Mouse (Mus musculus) frontal cortex, postnatal 25 days (tissue): Measurements from ENCODE around the gene Aif1l.
"Not testable (repeated sequence)": the region's sequence is repeated elsewhere in the genome, so short reads cannot be mapped to it uniquely, and the experiment has no call there.

ENCODE experiments used
- DNase-seq, 2 experiments: peaks; one replicate each; pipeline ENCODE4 v3.0.0; 2022; ENCODE audit warnings: low spot score in 2 of 2

Aif1l gene

GRCm38 (mm10) chr2:31950058-31950871, at the start of gene Aif1l:
TSS of gene Aif1l (plus strand) at chr2:31950139.
- no peak for DNase-seq

DNA sequence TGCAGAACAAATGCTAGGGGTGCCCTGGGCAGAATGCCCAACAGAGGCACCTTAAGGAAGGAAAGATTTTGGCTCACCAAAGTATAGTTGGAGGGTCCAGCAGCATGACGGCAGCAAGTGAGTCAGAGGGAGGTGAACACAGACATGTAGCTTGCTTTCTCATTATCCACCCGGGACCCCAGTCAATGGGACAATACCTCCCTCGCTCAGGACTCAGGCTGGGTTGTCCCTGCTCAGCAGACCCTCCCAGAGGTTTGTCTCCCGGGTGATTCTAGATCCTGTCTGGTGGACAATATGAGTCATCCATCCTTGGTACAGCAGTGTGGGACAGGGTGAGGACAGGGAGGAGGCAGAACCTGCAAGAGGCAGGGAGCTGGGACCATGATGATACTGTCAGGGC, 49.0 kb upstream of the Aif1l start:
- DNase-seq = no peak

DNA sequence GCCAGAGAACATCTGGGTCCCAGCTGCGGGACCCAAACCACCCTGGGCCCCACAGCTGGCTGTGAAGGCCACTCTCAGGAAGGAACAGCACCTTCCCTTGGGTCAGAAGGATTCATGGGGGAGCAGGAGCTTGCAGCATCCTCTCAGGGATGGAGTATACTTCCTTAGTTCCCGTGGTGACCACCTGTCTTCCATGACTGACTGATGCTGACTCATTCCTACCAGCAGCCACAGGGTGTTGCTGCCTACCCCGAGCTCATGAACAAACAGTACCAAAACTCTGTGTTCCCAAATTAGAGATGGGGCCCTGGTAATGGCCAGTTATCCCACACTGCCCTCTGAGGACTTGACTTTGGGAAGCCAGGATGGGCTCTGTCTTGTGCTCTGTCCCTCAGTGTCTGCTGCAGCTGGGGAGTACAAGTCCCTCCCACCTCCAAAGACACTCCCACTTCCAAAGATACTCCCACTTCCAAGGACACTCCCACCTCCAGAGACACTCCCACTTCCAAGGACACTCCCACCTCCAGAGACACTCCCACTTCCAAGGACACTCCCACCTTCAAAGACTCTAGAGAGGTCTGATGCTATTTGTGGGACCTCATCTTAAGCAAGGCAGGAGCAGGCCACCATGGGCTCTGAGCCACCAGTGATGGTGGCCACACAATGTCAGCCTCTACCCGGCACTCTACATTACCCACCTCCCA, 48.1 kb upstream of the Aif1l start:
- no peak for DNase-seq

DNA sequence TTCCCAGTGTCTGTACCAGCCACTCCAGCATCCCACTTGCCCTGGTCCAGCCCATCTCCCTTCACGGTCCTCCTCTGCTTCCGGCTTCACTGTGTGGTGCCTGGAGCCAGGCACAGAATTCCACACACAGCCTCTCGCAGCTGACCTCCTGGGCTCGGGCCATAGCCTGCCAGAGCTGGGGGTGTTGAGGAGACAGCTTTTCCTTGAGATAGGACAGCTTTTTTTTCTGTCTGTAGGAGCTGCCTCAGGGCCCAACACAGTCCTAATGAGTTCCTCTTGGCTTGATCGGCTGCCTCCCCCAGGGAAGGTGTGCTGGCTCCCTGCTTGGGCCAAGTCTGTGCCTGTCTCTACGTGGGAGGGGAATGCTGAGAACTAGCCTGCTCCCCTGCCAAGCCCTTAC, 45.9 kb upstream of the Aif1l start:
- DNase-seq = no peak

DNA sequence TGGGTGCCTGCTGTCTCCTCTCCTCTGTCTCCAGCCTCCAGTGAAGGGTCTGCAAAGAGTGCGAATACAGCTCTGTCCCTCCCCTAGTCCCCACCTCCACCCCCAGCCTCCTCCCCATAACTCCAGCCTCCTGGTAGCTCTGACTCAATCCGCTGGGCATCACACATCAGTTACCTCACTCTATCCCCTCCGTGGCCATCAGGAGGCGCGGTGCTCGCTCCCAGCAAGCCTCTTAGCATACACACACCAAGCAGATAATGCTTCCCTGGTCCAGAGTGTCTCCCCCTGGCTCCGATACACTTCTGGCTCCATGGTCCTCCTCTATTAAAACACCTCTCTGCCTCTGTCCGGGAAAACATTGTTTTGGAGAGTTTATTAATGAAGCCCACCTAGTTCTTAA, 45.3 kb upstream of the Aif1l start:
- no peak for DNase-seq

GRCm38 (mm10) chr2:31905682-31906081, 44.3 kb upstream of the Aif1l start:
- no peak for DNase-seq

- peak in 1 of 2 experiments; percentile 36 for DNase-seq
These were observed 43.5 kb upstream of the Aif1l start for GRCm38 (mm10) chr2:31906407-31906806.

DNA sequence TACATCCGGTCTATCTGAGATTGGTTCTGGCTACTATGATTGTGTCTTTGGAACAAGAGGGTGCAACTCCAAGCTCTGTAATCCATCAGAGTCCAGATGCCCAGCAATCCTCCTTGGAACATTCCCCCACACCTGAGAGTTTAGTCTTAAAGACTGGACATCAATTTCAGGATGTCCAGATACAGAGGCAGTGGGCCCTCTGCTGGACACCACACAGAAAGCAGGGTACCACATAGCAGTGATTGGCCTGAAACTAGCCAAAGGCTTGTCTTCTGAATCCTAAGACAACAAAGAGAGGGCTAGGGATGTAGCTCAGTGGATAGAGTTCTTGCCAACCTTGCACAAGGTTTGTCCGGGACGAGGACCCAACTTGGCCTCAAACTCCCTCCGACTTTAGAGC, 37.4 kb upstream of the Aif1l start:
- DNase-seq = no peak

- not testable (repeated sequence) for DNase-seq
These were observed 35.7 kb upstream of the Aif1l start for GRCm38 (mm10) chr2:31914213-31914612.

DNA sequence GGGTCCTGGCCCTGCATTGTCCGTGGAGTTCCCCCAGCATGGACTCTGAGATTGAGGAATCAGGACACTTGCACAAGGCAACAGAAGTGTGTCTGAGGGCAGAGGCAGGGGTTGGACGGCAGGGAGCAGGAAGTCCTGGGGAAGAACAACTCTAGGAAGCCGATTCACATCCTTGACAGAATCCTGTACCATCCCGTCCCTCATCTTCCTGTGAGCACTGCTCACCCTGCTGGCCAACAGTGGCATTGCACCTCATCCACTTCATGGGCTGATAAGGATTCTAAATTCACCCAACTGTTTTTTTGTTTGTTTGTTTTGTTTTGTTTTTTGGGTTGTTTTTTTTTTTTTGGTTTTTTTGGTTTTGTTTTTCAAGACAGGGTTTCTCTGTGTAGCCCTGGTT, 34.8 kb upstream of the Aif1l start:
- peak; percentile 71 to 77 for DNase-seq

DNA sequence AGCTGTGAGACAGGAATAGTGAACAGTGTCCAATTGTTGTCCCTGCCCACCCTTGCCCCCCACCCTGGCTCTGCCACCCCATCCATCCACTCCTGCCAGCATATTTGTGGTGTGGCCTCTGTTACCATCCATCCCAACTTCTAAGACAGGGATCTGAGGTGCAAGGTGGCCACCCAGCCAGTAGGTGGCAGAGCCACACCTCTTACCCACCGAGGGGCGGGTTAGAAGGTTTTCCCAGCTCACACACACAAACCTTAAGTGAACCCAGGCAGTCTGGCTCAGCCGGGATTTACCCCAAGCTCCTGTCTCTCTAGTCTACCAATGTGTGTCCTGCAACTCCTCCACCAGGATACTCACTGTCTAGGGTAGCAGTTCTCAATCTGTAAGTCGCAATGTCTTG, 32.3 kb upstream of the Aif1l start:
- DNase-seq = no peak

DNA sequence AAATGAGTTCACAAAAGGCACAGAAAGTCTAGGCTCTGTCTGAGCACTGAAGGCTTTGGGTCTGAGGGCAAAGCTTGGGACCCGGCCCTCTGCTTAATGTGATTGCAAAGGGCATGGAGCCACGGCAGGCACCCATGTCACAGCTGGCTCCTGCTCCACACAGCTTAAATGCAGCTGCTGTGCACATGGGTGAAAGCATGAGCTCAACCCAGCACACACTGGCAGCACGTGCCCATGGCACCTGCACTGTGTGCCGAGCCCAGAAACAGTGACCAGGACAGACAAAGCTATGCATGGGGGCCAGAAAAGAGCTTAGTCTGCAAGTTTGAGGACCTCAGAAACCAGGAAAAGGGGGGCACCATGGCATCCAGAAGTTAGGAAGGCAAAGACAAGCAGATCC, 26.3 kb upstream of the Aif1l start:
- DNase-seq = no peak

- no peak for DNase-seq
These were observed 25.1 kb upstream of the Aif1l start for GRCm38 (mm10) chr2:31924811-31925210.

DNA sequence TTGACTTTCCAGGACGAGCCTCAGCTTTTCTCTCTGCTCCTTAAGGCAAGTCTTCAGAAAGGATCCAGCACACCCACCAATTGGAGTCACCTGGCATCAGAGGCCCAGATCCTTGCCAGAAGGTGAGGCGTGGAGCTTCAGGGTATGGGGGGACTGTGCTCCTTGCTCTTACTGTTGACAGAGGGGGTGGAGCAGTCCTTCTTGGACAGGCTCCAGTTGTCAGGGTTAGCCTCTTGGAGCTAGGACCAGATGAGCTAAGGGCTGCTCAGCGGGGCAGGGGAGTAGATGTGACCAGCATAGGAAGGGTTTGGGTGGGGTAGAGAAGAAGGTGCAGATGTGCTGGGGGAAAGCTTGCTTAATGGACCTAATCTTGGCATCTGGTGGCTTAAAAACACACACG, 24.0 kb upstream of the Aif1l start:
- DNase-seq = no peak

DNA sequence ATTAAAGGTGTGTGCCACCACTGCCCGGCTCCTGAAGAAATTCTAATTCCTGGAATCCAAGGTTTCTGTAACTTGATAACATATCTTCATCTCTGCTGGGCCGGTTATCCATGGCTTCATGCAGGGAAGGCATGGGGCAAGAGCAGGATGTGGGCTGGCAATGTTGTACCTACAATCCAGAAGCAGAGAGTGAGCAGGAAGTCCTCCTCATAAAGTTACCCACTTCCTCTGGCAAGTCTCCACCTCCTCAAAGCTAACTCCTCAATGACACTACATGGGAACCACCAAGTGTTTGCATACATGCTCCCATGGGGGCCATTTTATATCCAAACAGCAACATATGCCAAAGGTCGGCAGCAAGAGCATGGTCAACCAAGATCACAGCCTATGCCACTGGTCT, 20.3 kb upstream of the Aif1l start:
- DNase-seq = no peak

GRCm38 (mm10) chr2:31934551-31934950, 15.4 kb upstream of the Aif1l start:
- DNase-seq = no peak

- DNase-seq = no peak
These were observed 14.9 kb upstream of the Aif1l start for GRCm38 (mm10) chr2:31935054-31935453.

GRCm38 (mm10) chr2:31938298-31938697, 11.6 kb upstream of the Aif1l start:
- DNase-seq = no peak

DNA sequence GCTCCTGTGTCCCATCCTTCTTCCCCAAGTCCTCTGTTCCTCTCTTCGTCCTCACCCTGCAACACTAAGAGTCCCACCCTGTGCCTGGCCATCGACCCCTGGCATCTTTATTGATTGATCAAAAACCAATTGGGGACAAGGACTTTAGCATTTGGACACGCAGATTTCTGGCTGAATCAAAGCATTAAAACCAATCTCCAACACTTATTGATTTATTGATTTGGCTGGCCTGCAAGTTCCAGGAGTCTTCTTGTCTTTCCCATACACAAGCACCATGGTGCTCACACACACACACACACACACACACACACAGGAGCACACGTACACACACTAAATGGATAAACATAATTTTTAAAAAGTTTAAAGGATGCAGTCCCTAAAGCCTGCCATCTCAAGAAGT, 6.9 kb upstream of the Aif1l start:
- no peak for DNase-seq

DNA sequence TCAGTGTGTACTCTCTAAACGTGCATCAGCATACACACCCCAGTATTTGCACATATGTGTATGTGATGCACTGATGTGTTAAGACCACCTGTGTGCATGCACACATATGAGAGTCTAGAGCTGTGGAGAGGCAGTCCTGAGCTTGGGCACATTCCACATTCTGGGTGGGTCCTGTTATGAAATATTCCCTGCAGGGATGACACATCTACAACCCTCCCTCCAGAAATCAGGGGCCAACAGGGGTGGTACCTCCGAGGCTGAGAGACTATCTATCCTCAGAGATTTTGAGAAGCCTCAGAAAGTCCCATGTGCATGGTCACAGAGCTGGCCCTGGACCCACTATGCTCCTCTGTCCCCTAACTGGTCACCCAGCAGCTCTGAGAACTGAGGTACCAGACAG, 4.4 kb upstream of the Aif1l start:
- DNase-seq = no peak

GRCm38 (mm10) chr2:31948392-31948791, 1.5 kb upstream of the Aif1l start:
- DNase-seq = no peak

- no peak for DNase-seq
These were observed 1.1 kb upstream of the Aif1l start for GRCm38 (mm10) chr2:31948801-31949200.

- DNase-seq = no peak
These were observed 1.0 kb downstream of the Aif1l start for GRCm38 (mm10) chr2:31950966-31951365.
